Mouse (Mus musculus) MEL (cell line): Measurements from ENCODE around the gene Rln1. TPM values are rescaled to one million over a fixed set of nuclear protein-coding genes. Genes with fewer than 3 reads are reported as not detected.

Experiments used
- DNase-seq: peaks from one replicate; pipeline ENCODE4 v3.0.0; 2011; ENCODE audit warnings: low read depth, low spot score
- H3K27ac ChIP-seq: 2 replicates; pipeline ENCODE4 v1.5.1; 2012; ENCODE audit warnings: low read depth, mild to moderate bottlenecking, control low read depth, low read length, moderate library complexity; ENCODE audit not compliant: control insufficient read depth
- H3K27me3 ChIP-seq, 2 experiments: fragments of 150-350 bp in 1 of 2; sonication (generic) in 1 of 2; 2 replicates each; pipeline ENCODE4 v1.6.1; 2012; ENCODE audit warnings: low read length in 2 of 2, mild to moderate bottlenecking in 2 of 2, improper control_type of control experiment in 1 of 2, moderate library complexity in 1 of 2; ENCODE audit not compliant: insufficient read depth in 2 of 2, control insufficient read depth in 1 of 2
- H3K36me3 ChIP-seq, 2 experiments: 2 replicates each; pipeline ENCODE4 v1.6.1; 2012 to 2014; ENCODE audit warnings: low read length in 2 of 2, improper control_type of control experiment in 1 of 2, inconsistent platforms in 1 of 2, mild to moderate bottlenecking in 1 of 2; ENCODE audit not compliant: insufficient read depth in 2 of 2, control insufficient read depth in 1 of 2
- H3K4me1 ChIP-seq, 2 experiments: fragments of 150-350 bp in 1 of 2; sonication (generic) in 1 of 2; 2 replicates each; pipeline ENCODE4 v1.6.1; 2012; ENCODE audit warnings: low read length in 2 of 2, improper control_type of control experiment in 1 of 2, mild to moderate bottlenecking in 1 of 2; ENCODE audit not compliant: insufficient read depth in 2 of 2, control insufficient read depth in 1 of 2
- H3K4me3 ChIP-seq, 2 experiments: fragments of 150-350 bp in 1 of 2; sonication (generic) in 1 of 2; 2 replicates each; pipeline ENCODE4 v1.5.1; 2012; ENCODE audit warnings: low read depth in 2 of 2, low read length in 2 of 2, mild to moderate bottlenecking in 2 of 2, moderate library complexity in 2 of 2, control low read depth in 1 of 2, improper control_type of control experiment in 1 of 2; ENCODE audit not compliant: control insufficient read depth in 1 of 2, insufficient read depth in 1 of 2
- H3K79me2 ChIP-seq: 2 replicates; pipeline ENCODE4 v1.6.1; 2012; ENCODE audit warnings: mild to moderate bottlenecking, low read length, moderate library complexity; ENCODE audit not compliant: control insufficient read depth, poor library complexity, insufficient read depth
- H3K9ac ChIP-seq: 2 replicates; pipeline ENCODE4 v1.6.1; 2012; ENCODE audit warnings: low read depth, mild to moderate bottlenecking, control low read depth, low read length, moderate library complexity; ENCODE audit not compliant: control insufficient read depth, poor library complexity, severe bottlenecking
- H3K9me3 ChIP-seq: fragments of 150-350 bp; sonication (generic); replicated peaks from 2 replicates; pipeline ENCODE4 v1.6.1; 2012; ENCODE audit warnings: mild to moderate bottlenecking, low read length, improper control_type of control experiment, moderate library complexity; ENCODE audit not compliant: insufficient read depth
- BHLHE40 ChIP-seq: IDR thresholded peaks from 2 replicates; pipeline ENCODE4 v1.6.1; 2012; ENCODE audit warnings: low read depth, mild to moderate bottlenecking, inconsistent platforms, low read length, improper control_type of control experiment, borderline replicate concordance
- CHD1 ChIP-seq: IDR thresholded peaks from 2 replicates; pipeline ENCODE4 v1.6.1; 2012; ENCODE audit warnings: low read depth, mild to moderate bottlenecking, inconsistent platforms, low read length, improper control_type of control experiment
- CTCF ChIP-seq, 3 experiments: IDR thresholded peaks in 2 of 3; conservative IDR thresholded peaks in 1 of 3; 2 replicates each; pipeline ENCODE4 v1.5.1; 2011 to 2012; ENCODE audit warnings: low read length in 3 of 3, low read depth in 2 of 3, mild to moderate bottlenecking in 2 of 3, improper control_type of control experiment in 1 of 3, inconsistent platforms in 1 of 3, mixed read lengths in 1 of 3, moderate library complexity in 1 of 3; ENCODE audit not compliant: control insufficient read depth in 1 of 3, insufficient read depth in 1 of 3, poor library complexity in 1 of 3, severe bottlenecking in 1 of 3
- E2F4 ChIP-seq: IDR thresholded peaks from 2 replicates; pipeline ENCODE4 v1.6.1; 2011; ENCODE audit warnings: low read depth, low read length, improper control_type of control experiment, borderline replicate concordance
- ELF1 ChIP-seq: IDR thresholded peaks from 2 replicates; pipeline ENCODE4 v1.6.1; 2014; ENCODE audit warnings: low read depth, mild to moderate bottlenecking, inconsistent platforms, low read length, improper control_type of control experiment, moderate library complexity
- EP300 ChIP-seq, 2 experiments: IDR thresholded peaks; 2 replicates each; pipeline ENCODE4 v1.6.1; 2011; ENCODE audit warnings: improper control_type of control experiment in 2 of 2, low read length in 2 of 2, low read depth in 1 of 2, mild to moderate bottlenecking in 1 of 2
- ETS1 ChIP-seq: IDR thresholded peaks from 2 replicates; pipeline ENCODE4 v1.6.1; 2012; ENCODE audit warnings: low read depth, mild to moderate bottlenecking, inconsistent platforms, low read length, improper control_type of control experiment, moderate library complexity
- GABPA ChIP-seq: IDR thresholded peaks from 2 replicates; pipeline ENCODE4 v1.6.1; 2012; ENCODE audit warnings: low read depth, mild to moderate bottlenecking, inconsistent platforms, low read length, improper control_type of control experiment, moderate library complexity
- GATA1 ChIP-seq: IDR thresholded peaks from 2 replicates; pipeline ENCODE4 v1.6.1; 2011; ENCODE audit warnings: low read depth, low read length, improper control_type of control experiment
- HCFC1 ChIP-seq: IDR thresholded peaks from 2 replicates; pipeline ENCODE4 v1.6.1; 2012; ENCODE audit warnings: low read depth, mild to moderate bottlenecking, inconsistent platforms, low read length, improper control_type of control experiment, moderate library complexity
- JUND ChIP-seq: IDR thresholded peaks from 2 replicates; pipeline ENCODE4 v1.6.1; 2011; ENCODE audit warnings: low read depth, mild to moderate bottlenecking, improper control_type of control experiment, low read length
- KAT2A ChIP-seq: conservative IDR thresholded peaks from 2 replicates; pipeline ENCODE4 v1.6.1; 2012; ENCODE audit warnings: low read depth, low read length, improper control_type of control experiment, inconsistent platforms
- MAFK ChIP-seq: IDR thresholded peaks from 2 replicates; pipeline ENCODE4 v1.6.1; 2011; ENCODE audit warnings: low read depth, mild to moderate bottlenecking, low read length, improper control_type of control experiment, borderline replicate concordance
- MAX ChIP-seq: IDR thresholded peaks from 2 replicates; pipeline ENCODE4 v1.6.1; 2011; ENCODE audit warnings: low read length, improper control_type of control experiment
- MAZ ChIP-seq: IDR thresholded peaks from 2 replicates; pipeline ENCODE4 v1.6.1; 2012; ENCODE audit warnings: low read depth, mild to moderate bottlenecking, inconsistent platforms, low read length, improper control_type of control experiment
- MEF2A ChIP-seq: IDR thresholded peaks from 2 replicates; pipeline ENCODE4 v1.6.1; 2014; ENCODE audit warnings: low read depth, mild to moderate bottlenecking, inconsistent platforms, low read length, improper control_type of control experiment; ENCODE audit not compliant: poor library complexity, insufficient replicate concordance, severe bottlenecking; ENCODE audit errors: extremely low read depth
- MXI1 ChIP-seq: IDR thresholded peaks from 2 replicates; pipeline ENCODE4 v1.6.1; 2011; ENCODE audit warnings: mild to moderate bottlenecking, low read depth, low read length, improper control_type of control experiment
- MYB ChIP-seq: IDR thresholded peaks from 2 replicates; pipeline ENCODE4 v1.6.1; 2011; ENCODE audit warnings: mild to moderate bottlenecking, low read depth, low read length, improper control_type of control experiment
- MYC ChIP-seq: IDR thresholded peaks from 2 replicates; pipeline ENCODE4 v1.6.1; 2011; ENCODE audit warnings: low read depth, mild to moderate bottlenecking, low read length, improper control_type of control experiment, moderate library complexity
- NELFE ChIP-seq: IDR thresholded peaks from 2 replicates; pipeline ENCODE4 v1.6.1; 2011; ENCODE audit warnings: low read depth, low read length, improper control_type of control experiment
- NRF1 ChIP-seq: IDR thresholded peaks from 2 replicates; pipeline ENCODE4 v1.6.1; 2014; ENCODE audit warnings: low read depth, mild to moderate bottlenecking, inconsistent platforms, low read length, improper control_type of control experiment, moderate library complexity; ENCODE audit not compliant: poor library complexity, insufficient read depth, severe bottlenecking
- POLR2AphosphoS2 ChIP-seq: IDR thresholded peaks from 2 replicates; pipeline ENCODE4 v1.6.1; 2011; ENCODE audit warnings: low read length, improper control_type of control experiment
- POLR2AphosphoS5 ChIP-seq: IDR thresholded peaks from 2 replicates; pipeline ENCODE4 v1.6.1; 2012; ENCODE audit warnings: low read depth, borderline replicate concordance, mild to moderate bottlenecking, inconsistent platforms, low read length, moderate library complexity, mixed read lengths
- RCOR1 ChIP-seq: IDR thresholded peaks from 2 replicates; pipeline ENCODE4 v1.6.1; 2012; ENCODE audit warnings: low read depth, mild to moderate bottlenecking, inconsistent platforms, low read length, improper control_type of control experiment
- SMC3 ChIP-seq: IDR thresholded peaks from 2 replicates; pipeline ENCODE4 v1.6.1; 2011; ENCODE audit warnings: low read depth, low read length, improper control_type of control experiment
- TCF12 ChIP-seq: IDR thresholded peaks from 2 replicates; pipeline ENCODE4 v1.6.1; 2014; ENCODE audit warnings: low read depth, mild to moderate bottlenecking, inconsistent platforms, low read length, improper control_type of control experiment, moderate library complexity
- UBTF ChIP-seq: IDR thresholded peaks from 2 replicates; pipeline ENCODE4 v1.6.1; 2012; ENCODE audit warnings: low read depth, mild to moderate bottlenecking, inconsistent platforms, low read length, improper control_type of control experiment, moderate library complexity, borderline replicate concordance; ENCODE audit not compliant: insufficient read depth
- USF1 ChIP-seq: IDR thresholded peaks from 2 replicates; pipeline ENCODE4 v1.6.1; 2014; ENCODE audit warnings: low read depth, mild to moderate bottlenecking, inconsistent platforms, low read length, improper control_type of control experiment, moderate library complexity
- USF2 ChIP-seq, 2 experiments: IDR thresholded peaks; 2 replicates each; pipeline ENCODE4 v1.6.1; 2011 to 2012; ENCODE audit warnings: improper control_type of control experiment in 2 of 2, low read length in 2 of 2, borderline replicate concordance in 1 of 2, inconsistent platforms in 1 of 2, low read depth in 1 of 2, mild to moderate bottlenecking in 1 of 2; ENCODE audit not compliant: insufficient read depth in 1 of 2
- ZC3H11A ChIP-seq: IDR thresholded peaks from 2 replicates; pipeline ENCODE4 v1.6.1; 2012; ENCODE audit warnings: low read depth, mild to moderate bottlenecking, inconsistent platforms, low read length, improper control_type of control experiment
- ZKSCAN1 ChIP-seq: IDR thresholded peaks from 2 replicates; pipeline ENCODE4 v1.6.1; 2012; ENCODE audit warnings: low read depth, mild to moderate bottlenecking, inconsistent platforms, low read length, improper control_type of control experiment, moderate library complexity
- ZMIZ1 ChIP-seq: IDR thresholded peaks from 2 replicates; pipeline ENCODE4 v1.6.1; 2012; ENCODE audit warnings: low read depth, mild to moderate bottlenecking, inconsistent platforms, low read length, improper control_type of control experiment, moderate library complexity
- ZNF384 ChIP-seq: IDR thresholded peaks from 2 replicates; pipeline ENCODE4 v1.6.1; 2012; ENCODE audit warnings: low read depth, mild to moderate bottlenecking, inconsistent platforms, low read length, improper control_type of control experiment
- polyA plus RNA-seq, 2 experiments: library from polyadenylated mRNA; stranded (reverse) in 1 of 2; unstranded in 1 of 2; fragments of >175 nt in 1 of 2; fragments of >200 nt in 1 of 2; gene quantifications; 2 replicates each; pipeline versions ENCODE4 v1.2.1 to v1.2.4; 2012; ENCODE audit warnings: low replicate concordance in 2 of 2, low read depth in 1 of 2; ENCODE audit not compliant: insufficient read length in 2 of 2, insufficient read depth in 1 of 2, missing spikeins in 1 of 2
- total RNA-seq: library from RNA; depleted of rRNA; stranded (reverse); fragments of 300-350 nt; gene quantifications from 2 replicates; pipeline ENCODE4 v1.2.3, GENCODE M21; 2012

The Rln1 gene
- total and polyA plus RNA-seq, 3 experiments, result 0.04 TPM; not detected in 2

DNA sequence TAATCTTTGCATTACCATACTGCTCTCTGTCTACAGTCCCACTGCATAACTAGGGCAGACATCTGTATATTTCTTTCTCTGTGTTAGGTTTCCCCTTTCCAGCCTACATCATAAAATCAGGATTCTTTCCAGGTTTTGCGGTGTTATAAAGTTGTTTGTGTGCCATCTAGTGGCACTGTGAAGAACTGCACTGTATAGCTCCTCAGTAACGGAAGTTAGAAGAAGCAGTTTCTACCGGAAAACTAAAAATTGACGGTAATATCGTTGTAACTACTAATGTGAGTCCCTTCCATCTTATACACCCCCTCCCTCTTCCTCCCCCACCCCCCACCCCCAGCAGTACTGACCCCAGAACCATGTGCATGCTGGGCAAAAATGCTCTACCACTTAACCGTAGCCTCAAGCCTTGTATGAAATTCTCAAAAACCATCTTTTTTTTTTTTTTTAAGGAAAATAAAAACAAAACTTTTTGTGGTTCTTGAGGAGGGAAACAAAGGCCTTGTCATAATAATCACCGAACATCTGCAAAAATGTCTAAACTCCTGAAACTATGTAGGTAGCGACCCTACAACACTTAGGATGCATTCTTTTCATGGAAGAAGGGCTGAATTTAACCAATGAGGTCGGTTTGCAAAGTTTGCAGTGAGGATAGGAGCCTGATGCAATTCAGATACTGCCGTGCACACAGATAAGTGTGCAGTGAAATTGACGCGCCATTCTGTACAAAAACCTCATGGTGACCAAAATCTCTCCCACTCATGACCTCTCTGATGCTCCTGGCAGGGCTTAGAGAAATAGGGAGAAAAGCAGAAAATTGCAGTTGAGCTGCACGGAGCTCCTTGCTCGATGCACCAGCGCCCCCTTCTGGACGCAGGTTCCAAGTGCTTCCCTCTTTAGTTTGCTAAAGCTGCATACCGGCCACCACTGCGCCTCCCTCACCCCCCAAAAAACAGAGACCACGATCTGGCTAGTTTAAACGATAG lies 20.7 kb upstream of the Rln1 start:
- Histone ChIP-seq H3K9me3 (no peaks in the 10 kb centered on the region), H3K9ac (peak overlapping the region; percentile 67), H3K36me3 (peaks cover 3 to 14% of the 10 kb centered on the region in 2 experiments; a peak in 3 of 4 replicates), H3K27me3 (no peaks in the 10 kb centered on the region), H3K27ac (peak overlapping the region; percentile 68), H3K4me1 (peaks cover 0 to 5% of the 10 kb centered on the region in 2 experiments; a peak in 3 of 4 replicates), H3K4me3 (peak overlapping the region; percentile 52 to 82), H3K79me2 (no peaks in the 10 kb centered on the region)
- DNase-seq, result peak; percentile 99
- TF ChIP-seq CHD1 (peak; percentile 94), POLR2AphosphoS5 (no peak), CTCF (IDR thresholded peaks at IDR 0.05 in 2 of 3, conservative IDR thresholded peaks at IDR 0.05 in 1 of 3; ENCODE audit: control insufficient read depth in 1 of 3, insufficient read depth in 1 of 3, low read depth in 2 of 3, low read length in 3 of 3, poor library complexity in 1 of 3, severe bottlenecking in 1 of 3) (peak; percentile 100), TCF12 (no peak), NRF1 (no peak), JUND (peak; percentile 59; the same call in 1 of the 2 replicates), MEF2A (no peak), ZMIZ1 (no peak), KAT2A (no peak), POLR2AphosphoS2 (no peak; the same call in 1 of the 2 replicates), RCOR1 (no peak; the same call in none of the 2 replicates), MXI1 (peak; percentile 84), USF1 (0 out of 2 replicates have a peak, but pooled peaks have one; percentile 4), USF2 (IDR thresholded peaks at IDR 0.05; ENCODE audit: borderline replicate concordance in 1 of 2, insufficient read depth in 1 of 2, low read depth in 1 of 2, low read length in 2 of 2) (no peak), E2F4 (no peak), MAFK (no peak), BHLHE40 (no peak), MYB (peak; percentile 86), GATA1 (peak; percentile 55), ZC3H11A (peak; percentile 99), EP300 (IDR thresholded peaks at IDR 0.05; ENCODE audit: low read depth in 1 of 2, low read length in 2 of 2) (peak; percentile 45 to 48; a peak in 3 of 4 replicates), ZNF384 (peak; percentile 56), ZKSCAN1 (no peak), UBTF (no peak), ELF1 (peak; percentile 65), MAZ (peak; percentile 85), ETS1 (peak; percentile 21; the same call in 1 of the 2 replicates), MYC (peak; percentile 83), GABPA (no peak), SMC3 (peak; percentile 99), NELFE (peak; percentile 34), HCFC1 (peak; percentile 65), MAX (no peak; the same call in 1 of the 2 replicates)
